Mouse (Mus musculus) liver, embryonic 14.5 days (tissue): ENCODE results near the gene Pramel7.

Experiments
- CTCF ChIP-seq: IDR thresholded peaks from 2 replicates; pipeline ENCODE4 v1.5.1; 2016; ENCODE audit warnings: antibody characterized with exemption, low read depth, control low read depth
- EP300 ChIP-seq: IDR thresholded peaks from 2 replicates; pipeline ENCODE4 v1.6.1; 2016; ENCODE audit warnings: antibody characterized with exemption, low read depth

- no peak for TF ChIP-seq CTCF
- no peak for TF ChIP-seq EP300
Measured at GRCm38 (mm10) chr2:87480207-87480606, 16.7 kb downstream of the Pramel7 start.
